Mouse (Mus musculus): ENCODE measurements around the gene 5730409E04Rik.

Gene 5730409E04Rik

GRCm38 (mm10) chr4:126637446-126637845 is 27.8 kb downstream of the 5730409E04Rik start:
- DNase-seq (ENCODE audit: low read depth): no peak

GRCm38 (mm10) chr4:126639339-126639738 is 29.7 kb downstream of the 5730409E04Rik start:
- DNase-seq (ENCODE audit: low read depth): no peak

- no peak for DNase-seq (ENCODE audit: low read depth)
Measured at GRCm38 (mm10) chr4:126641901-126642300, 32.3 kb downstream of the 5730409E04Rik start.

- DNase-seq (ENCODE audit: low read depth): no peak
Measured at GRCm38 (mm10) chr4:126643815-126644214, 34.2 kb downstream of the 5730409E04Rik start.

- DNase-seq (ENCODE audit: low read depth): no peak
Measured at GRCm38 (mm10) chr4:126644333-126644963, 34.8 kb downstream of the 5730409E04Rik start.

- DNase-seq (ENCODE audit: low read depth): no peak
Measured at GRCm38 (mm10) chr4:126647996-126648910, 38.6 kb downstream of the 5730409E04Rik start.

- DNase-seq (ENCODE audit: low read depth): no peak
Measured at GRCm38 (mm10) chr4:126653148-126653547, 43.5 kb downstream of the 5730409E04Rik start.

GRCm38 (mm10) chr4:126655356-126655755 is 45.7 kb downstream of the 5730409E04Rik start:
- peak; percentile 29 for DNase-seq (ENCODE audit: low read depth)

GRCm38 (mm10) chr4:126661249-126661648 is 51.6 kb downstream of the 5730409E04Rik start:
- no peak for DNase-seq (ENCODE audit: low read depth)
